Mouse (Mus musculus) liver, adult 10 weeks (tissue): ENCODE results near the gene Pdcd10. TPM values are rescaled to one million over a fixed set of nuclear protein-coding genes. Genes with fewer than 3 reads are reported as not detected.

Source experiments
- polyA plus RNA-seq: library from polyadenylated mRNA; stranded (reverse); fragments of 350-450 nt; fragmentation: Illumina TruSeq; extraction: RNeasy Lipid Tissue Mini Kit (QIAGEN cat#74804); gene quantifications from one replicate; pipeline ENCODE4 v1.2.3, GENCODE M21; 2014; ENCODE audit warnings: low read depth, low replicate concordance

Gene Pdcd10
- 99.5 TPM for polyA plus RNA-seq

GRCm38 (mm10) chr3:75556695-75557291, at the start of gene Pdcd10:
TSS of gene Pdcd10 (minus strand) at chr3:75556856.

GRCm38 (mm10) chr3:75557292-75557691, 636 bp upstream of the Pdcd10 start, which contains the start of gene Serpini1:
TSS of gene Serpini1 (plus strand) at chr3:75557547.

GRCm38 (mm10) chr3:75482056-75482455, 74.6 kb downstream of the Pdcd10 start, which contains the start of gene Wdr49:
TSS of gene Wdr49 (minus strand) at chr3:75482156.

Other genes starting within 250 kb of the Pdcd10 start
- gene Wdr49, start 74.7 kb downstream of the Pdcd10 start, polyA plus RNA-seq: not detected
- gene Serpini1, start 691 bp upstream of the Pdcd10 start, polyA plus RNA-seq: 0.87 TPM
- gene Gm29133, start 191.3 kb upstream of the Pdcd10 start, polyA plus RNA-seq: not detected